In the genomic region with DNA sequence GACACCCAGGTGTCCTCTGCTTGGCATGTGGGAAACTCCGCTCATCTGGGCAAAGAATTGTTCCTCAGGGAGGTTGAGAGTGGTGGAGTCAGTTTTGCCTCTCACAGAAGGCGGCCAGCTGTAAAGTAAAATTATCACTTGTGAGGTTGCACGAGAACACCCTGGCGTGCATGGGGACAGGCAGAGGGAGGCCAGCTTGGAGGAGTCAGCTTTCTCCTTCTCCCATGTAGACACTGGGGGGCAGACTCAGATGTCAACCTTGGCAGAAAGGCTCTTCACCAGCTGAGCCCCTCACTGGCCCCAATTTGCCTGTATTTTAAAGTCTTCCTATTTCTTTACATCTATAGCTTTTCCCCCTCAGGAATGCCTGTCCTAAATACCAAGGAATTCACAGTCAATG, we compare ENCODE assay signal across 22 mouse cellular contexts. TPM values are rescaled to one million over a fixed set of nuclear protein-coding genes. Genes with fewer than 3 reads are reported as not detected.
DNase-seq lines count a peak whose midpoint lies in the region; ATAC-seq and TF ChIP-seq lines count a peak whose summit lies in the region.
"Had no signal": no experiment of that assay in that cellular context is flagged by ENCODE, and none has a peak within 500 bp of the region (broad histone marks: within the 10 kb centered on the region; RNA-seq: fewer than 3 reads in every experiment).

No protein-coding gene starts in this region.

- H3K9ac ChIP-seq in embryonic facial prominence, embryonic 14.5 days (ENCODE audit: low read depth, low read length), result no peak overlapping the region
- H3K9ac ChIP-seq in kidney, embryonic 16.5 days (replicated peaks; ENCODE audit: low read length), result no peak overlapping the region
- H3K9ac ChIP-seq in lung, embryonic 16.5 days (ENCODE audit: low read length), result no peak overlapping the region
- H3K9ac ChIP-seq in stomach, postnatal 0 days (ENCODE audit: low read length), result no peak overlapping the region
- H3K9ac ChIP-seq: hindbrain, embryonic 12.5 days; liver, embryonic 13.5 days; midbrain, embryonic 15.5 days; neural tube, embryonic 12.5 days; stomach, embryonic 15.5 days had no signal

- H3K4me3 ChIP-seq in embryonic facial prominence, embryonic 14.5 days (ENCODE audit: low read depth, low read length), result no peak overlapping the region
- no peak overlapping the region for H3K4me3 ChIP-seq in embryonic facial prominence, embryonic 10.5 days
- H3K4me3 ChIP-seq in kidney, embryonic 16.5 days (ENCODE audit: low read length), result no peak overlapping the region
- no peak overlapping the region for H3K4me3 ChIP-seq in lung, embryonic 16.5 days (ENCODE audit: low read length)
- no peak overlapping the region for H3K4me3 ChIP-seq in stomach, postnatal 0 days (ENCODE audit: low read depth, low read length)
- H3K4me3 ChIP-seq: forebrain, embryonic 10.5 days; hindbrain, embryonic 12.5 days; liver, embryonic 13.5 days; midbrain, embryonic 15.5 days; neural tube, embryonic 12.5 days; stomach, embryonic 15.5 days had no signal

- 0 out of 2 replicates have a peak, but pooled peaks have one; percentile 4 for TF ChIP-seq CTCF in stomach, postnatal 0 days (IDR thresholded peaks at IDR 0.05; ENCODE audit: low read depth)

- H3K36me3 ChIP-seq in embryonic facial prominence, embryonic 14.5 days (ENCODE audit: control insufficient read depth, insufficient read depth, low read length), result no peaks in the 10 kb centered on the region
- H3K36me3 ChIP-seq in embryonic facial prominence, embryonic 10.5 days (replicated peaks), result no peaks in the 10 kb centered on the region; the same call in 1 of the 2 replicates
- no peaks in the 10 kb centered on the region; the same call in 1 of the 2 replicates for H3K36me3 ChIP-seq in kidney, embryonic 16.5 days (ENCODE audit: insufficient read depth, low read length)
- H3K36me3 ChIP-seq in lung, embryonic 16.5 days (ENCODE audit: control insufficient read depth, insufficient read depth, low read length), result no peaks in the 10 kb centered on the region
- no peaks in the 10 kb centered on the region for H3K36me3 ChIP-seq in stomach, postnatal 0 days (ENCODE audit: control insufficient read depth, insufficient read depth, low read length)
- H3K36me3 ChIP-seq: hindbrain, embryonic 12.5 days; liver, embryonic 13.5 days; midbrain, embryonic 15.5 days; neural tube, embryonic 12.5 days; stomach, embryonic 15.5 days had no signal

- H3K4me1 ChIP-seq in embryonic facial prominence, embryonic 14.5 days (ENCODE audit: control insufficient read depth, insufficient read depth, low read length), result peaks cover 4% of the 10 kb centered on the region; the same call in 1 of the 2 replicates
- H3K4me1 ChIP-seq in embryonic facial prominence, embryonic 10.5 days, result peaks cover 28% of the 10 kb centered on the region
- H3K4me1 ChIP-seq in kidney, embryonic 16.5 days (ENCODE audit: insufficient read depth, low read length), result peaks cover 7% of the 10 kb centered on the region
- H3K4me1 ChIP-seq in lung, embryonic 16.5 days (replicated peaks; ENCODE audit: control insufficient read depth, insufficient read depth, low read length), result peaks cover 11% of the 10 kb centered on the region
- no peaks in the 10 kb centered on the region for H3K4me1 ChIP-seq in stomach, postnatal 0 days (replicated peaks; ENCODE audit: control insufficient read depth, insufficient read depth)
- H3K4me1 ChIP-seq: hindbrain, embryonic 12.5 days; liver, embryonic 13.5 days; midbrain, embryonic 15.5 days; neural tube, embryonic 12.5 days; stomach, embryonic 15.5 days had no signal

- DNase-seq in embryonic facial prominence, embryonic 14.5 days (ENCODE audit: low spot score), result no peak
- DNase-seq in embryonic facial prominence, embryonic 10.5 days (ENCODE audit: low spot score), result no peak
- no peak for DNase-seq in kidney, postnatal 10 days
- no peak for DNase-seq in lung, postnatal 10 days
- DNase-seq in stomach, postnatal 0 days (ENCODE audit: low spot score), result no peak
- DNase-seq: adrenal gland, postnatal 14 days; cerebellum, adult 8-10 months; gastrocnemius, postnatal 14 days; kidney, adult 8-10 months; layer of hippocampus, postnatal 36 days; liver, embryonic 13.5 days; thymus, adult 2 months; thymus, postnatal 4 days had no signal

- no peak for ATAC-seq in embryonic facial prominence, embryonic 14.5 days (ENCODE audit: low read depth)
- ATAC-seq in kidney, embryonic 16.5 days (ENCODE audit: low FRiP score, low TSS enrichment), result no peak
- ATAC-seq in lung, embryonic 16.5 days (ENCODE audit: low read depth), result 0 out of 2 replicates have a peak, but pooled peaks have one; percentile 13
- no peak for ATAC-seq in stomach, postnatal 0 days (ENCODE audit: low FRiP score, low TSS enrichment)
- ATAC-seq: forebrain, embryonic 16.5 days; midbrain, embryonic 15.5 days had no signal

- H3K27ac ChIP-seq in embryonic facial prominence, embryonic 14.5 days (replicated peaks; ENCODE audit: low read depth, low read length), result 0 out of 2 replicates have a peak overlapping the region, but pooled peaks have one; percentile 33
- H3K27ac ChIP-seq in embryonic facial prominence, embryonic 10.5 days (replicated peaks), result no peak overlapping the region
- H3K27ac ChIP-seq in kidney, embryonic 16.5 days (ENCODE audit: low read length), result peak overlapping the region; percentile 43; the same call in 1 of the 2 replicates
- no peak overlapping the region for H3K27ac ChIP-seq in lung, embryonic 16.5 days (ENCODE audit: low read length)
- 0 out of 2 replicates have a peak overlapping the region, but pooled peaks have one; percentile 45 for H3K27ac ChIP-seq in stomach, postnatal 0 days (replicated peaks)
- H3K27ac ChIP-seq: forebrain, embryonic 10.5 days; hindbrain, embryonic 12.5 days; liver, embryonic 13.5 days; macrophage; midbrain, embryonic 15.5 days; neural tube, embryonic 12.5 days; stomach, embryonic 15.5 days had no signal

- no peak for TF ChIP-seq EP300 in stomach, postnatal 0 days (optimal IDR thresholded peaks at IDR 0.05)

- H3K9me3 ChIP-seq in embryonic facial prominence, embryonic 14.5 days (ENCODE audit: control insufficient read depth, low read length), result no peaks in the 10 kb centered on the region
- H3K9me3 ChIP-seq in embryonic facial prominence, embryonic 10.5 days, result no peaks in the 10 kb centered on the region
- peaks cover 4% of the 10 kb centered on the region; the same call in 1 of the 2 replicates for H3K9me3 ChIP-seq in kidney, embryonic 16.5 days (ENCODE audit: low read length)
- peaks cover 4% of the 10 kb centered on the region; the same call in 1 of the 2 replicates for H3K9me3 ChIP-seq in lung, embryonic 16.5 days (ENCODE audit: control insufficient read depth, low read length)
- H3K9me3 ChIP-seq in stomach, postnatal 0 days (ENCODE audit: control insufficient read depth, low read length), result no peaks in the 10 kb centered on the region
- H3K9me3 ChIP-seq: forebrain, embryonic 10.5 days; hindbrain, embryonic 12.5 days; liver, embryonic 13.5 days; midbrain, embryonic 15.5 days; neural tube, embryonic 12.5 days; stomach, embryonic 15.5 days had no signal

- no peaks in the 10 kb centered on the region for H3K27me3 ChIP-seq in embryonic facial prominence, embryonic 14.5 days (replicated peaks; ENCODE audit: control insufficient read depth, insufficient read depth, low read length)
- no peaks in the 10 kb centered on the region for H3K27me3 ChIP-seq in embryonic facial prominence, embryonic 10.5 days (replicated peaks; ENCODE audit: low read depth, poor library complexity, severe bottlenecking)
- no peaks in the 10 kb centered on the region for H3K27me3 ChIP-seq in kidney, embryonic 16.5 days (ENCODE audit: insufficient read depth, low read length)
- no peaks in the 10 kb centered on the region for H3K27me3 ChIP-seq in lung, embryonic 16.5 days (ENCODE audit: control insufficient read depth, insufficient read depth, low read depth, low read length)
- H3K27me3 ChIP-seq in stomach, postnatal 0 days (ENCODE audit: control insufficient read depth, insufficient read depth, low read length), result no peaks in the 10 kb centered on the region
- H3K27me3 ChIP-seq: hindbrain, embryonic 12.5 days; liver, embryonic 13.5 days; midbrain, embryonic 15.5 days; neural tube, embryonic 12.5 days; stomach, embryonic 15.5 days had no signal

- 42% methylated on average over 4 of the region's 4 CpGs for WGBS in embryonic facial prominence, embryonic 14.5 days
- 67% methylated on average over 4 of the region's 4 CpGs for WGBS in embryonic facial prominence, embryonic 10.5 days
- WGBS in kidney, embryonic 16.5 days, result 25% methylated on average over 4 of the region's 4 CpGs
- 56% methylated on average over 4 of the region's 4 CpGs for WGBS in lung, embryonic 16.5 days
- 76% methylated on average over 4 of the region's 4 CpGs for WGBS in stomach, postnatal 0 days

- no peak overlapping the region for H3K4me2 ChIP-seq in embryonic facial prominence, embryonic 14.5 days (ENCODE audit: low read depth, low read length)
- H3K4me2 ChIP-seq in kidney, embryonic 16.5 days (replicated peaks; ENCODE audit: low read depth, low read length), result no peak overlapping the region
- no peak overlapping the region for H3K4me2 ChIP-seq in lung, embryonic 16.5 days (ENCODE audit: low read depth, low read length)
- H3K4me2 ChIP-seq in stomach, postnatal 0 days (replicated peaks; ENCODE audit: low read depth), result no peak overlapping the region
- H3K4me2 ChIP-seq: hindbrain, embryonic 12.5 days; liver, embryonic 13.5 days; midbrain, embryonic 15.5 days; neural tube, embryonic 12.5 days; stomach, embryonic 15.5 days had no signal

RNA-seq across cellular contexts. Expression of a gene that starts 35.3 kb away (rescaled TPM):
- 31.5 and 31.8 TPM in 2 replicates for polyA plus RNA-seq in embryonic facial prominence, embryonic 14.5 days (2014; fragmentation: Nextera tagmentation; extraction: Ambion mirVana)
- polyA plus RNA-seq in embryonic facial prominence, embryonic 10.5 days (2016; fragmentation: Nextera tagmentation; extraction: Ambion mirVana), result 30.0 and 31.0 TPM in 2 replicates
- 38.0 and 40.4 TPM in 2 replicates for polyA plus RNA-seq in kidney, embryonic 16.5 days (2015; fragmentation: Nextera tagmentation; extraction: Ambion mirVana)
- polyA plus RNA-seq in lung, embryonic 16.5 days (2015; fragmentation: Nextera tagmentation; extraction: Ambion mirVana), result 30.9 and 33.3 TPM in 2 replicates
- polyA plus RNA-seq in stomach, postnatal 0 days (2015; fragmentation: Nextera tagmentation; extraction: Ambion mirVana), result 17.3 and 18.6 TPM in 2 replicates

Comparison
In these comparisons a context has a peak if more than half of its experiments do, and no peak if none do; other contexts are left out.
1. H3K27ac ChIP-seq: peak in embryonic facial prominence, embryonic 14.5 days (single experiment), kidney, embryonic 16.5 days (single experiment) and stomach, postnatal 0 days (single experiment); none in embryonic facial prominence, embryonic 10.5 days (single experiment) and lung, embryonic 16.5 days (single experiment).